Mouse (Mus musculus) midbrain, embryonic 15.5 days (tissue): ENCODE measurements around the gene Rsph6a. TPM values are rescaled to one million over a fixed set of nuclear protein-coding genes. Genes with fewer than 3 reads are reported as not detected.
"Not testable (repeated sequence)": the region's sequence is repeated elsewhere in the genome, so short reads cannot be mapped to it uniquely, and the experiment has no call there.

ENCODE experiments used
- ATAC-seq: fragments of 200-750 bp; cut with Nextera tagmentation; replicated peaks from 2 replicates; pipeline ENCODE4 v1.8.0; 2017; ENCODE audit warnings: moderate TSS enrichment
- H3K27ac ChIP-seq: fragments of 300-500 bp; sonication (generic); 2 replicates; pipeline ENCODE4 v1.5.1; 2015; ENCODE audit warnings: mild to moderate bottlenecking, inconsistent platforms
- H3K27me3 ChIP-seq: fragments of 300-500 bp; sonication (generic); replicated peaks from 2 replicates; pipeline ENCODE4 v1.6.1; 2015; ENCODE audit warnings: inconsistent platforms
- H3K36me3 ChIP-seq: fragments of 300-500 bp; sonication (generic); replicated peaks from 2 replicates; pipeline ENCODE4 v1.6.1; 2015; ENCODE audit warnings: inconsistent platforms
- H3K4me1 ChIP-seq: fragments of 300-500 bp; sonication (generic); 2 replicates; pipeline ENCODE4 v1.6.1; 2015; ENCODE audit warnings: inconsistent platforms
- H3K4me2 ChIP-seq: fragments of 300-500 bp; sonication (generic); 2 replicates; pipeline ENCODE4 v1.6.1; 2015; ENCODE audit warnings: inconsistent platforms, mild to moderate bottlenecking, moderate library complexity
- H3K4me3 ChIP-seq: fragments of 300-500 bp; sonication (generic); 2 replicates; pipeline ENCODE4 v1.5.1; 2015; ENCODE audit warnings: mild to moderate bottlenecking, inconsistent platforms
- H3K9ac ChIP-seq: fragments of 300-500 bp; sonication (generic); 2 replicates; pipeline ENCODE4 v1.6.1; 2015; ENCODE audit warnings: mild to moderate bottlenecking, inconsistent platforms
- H3K9me3 ChIP-seq: fragments of 300-500 bp; sonication (generic); 2 replicates; pipeline ENCODE4 v1.6.1; 2016; ENCODE audit warnings: inconsistent platforms
- WGBS: fragments of 180-500 bp; shearing (Covaris S2); methylation state at CpG from one replicate; pipeline ENCODE4 v1.1.7; 2015; ENCODE audit warnings: mixed read lengths; 5-methylcytosine and 5-hydroxymethylcytosine counted together
- polyA plus RNA-seq: library from polyadenylated mRNA; unstranded; fragments of >200 nt; fragmentation: Nextera tagmentation; extraction: Ambion mirVana; gene quantifications from 2 replicates; pipeline ENCODE4 v1.2.1, GENCODE M21; 2015

Rsph6a gene
- polyA plus RNA-seq, 1 experiment from 2014 or later = 0.15 TPM

DNA sequence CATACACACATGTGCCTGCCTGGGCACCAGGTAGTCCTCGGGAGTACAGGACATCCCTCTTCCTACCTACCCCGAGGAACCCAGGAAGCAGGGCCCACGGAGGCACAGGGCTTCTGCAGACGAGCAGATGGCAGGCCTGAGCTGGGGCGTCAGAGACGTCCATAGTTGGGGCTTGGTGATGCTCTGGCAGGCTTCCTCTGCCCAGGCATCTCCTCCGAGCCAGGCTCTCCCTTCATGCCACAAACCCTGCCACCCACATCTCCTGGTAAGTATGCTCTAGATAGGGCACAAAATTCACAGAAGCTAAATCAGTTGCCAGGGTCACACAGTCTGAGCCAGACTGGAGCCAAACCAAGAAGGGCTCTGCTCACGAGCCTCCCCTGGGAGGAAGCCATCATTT lies 4.3 kb upstream of the Rsph6a start:
- WGBS = 91% methylated on average over 8 of the region's 8 CpGs
- no peak overlapping the region for H3K9ac ChIP-seq
- H3K27ac ChIP-seq = no peak overlapping the region
- peaks cover 49% of the 10 kb centered on the region for H3K36me3 ChIP-seq
- no peaks in the 10 kb centered on the region for H3K9me3 ChIP-seq
- H3K4me3 ChIP-seq = no peak overlapping the region
- H3K4me1 ChIP-seq = peaks cover 10% of the 10 kb centered on the region; the same call in 1 of the 2 replicates
- H3K4me2 ChIP-seq = no peak overlapping the region
- no peaks in the 10 kb centered on the region for H3K27me3 ChIP-seq
- ATAC-seq = no peak

- 79% methylated on average over 4 of the region's 4 CpGs for WGBS
- peaks cover 10% of the 10 kb centered on the region; the same call in 1 of the 2 replicates for H3K4me1 ChIP-seq
- no peaks in the 10 kb centered on the region for H3K9me3 ChIP-seq
- no peak overlapping the region for H3K4me2 ChIP-seq
- no peaks in the 10 kb centered on the region for H3K27me3 ChIP-seq
- H3K27ac ChIP-seq = no peak overlapping the region
- H3K4me3 ChIP-seq = no peak overlapping the region
- no peak for ATAC-seq
- H3K36me3 ChIP-seq = peaks cover 40% of the 10 kb centered on the region
- H3K9ac ChIP-seq = no peak overlapping the region
Measured at GRCm38 (mm10) chr7:19051161-19051560, 3.3 kb upstream of the Rsph6a start.

GRCm38 (mm10) chr7:19052345-19053135 lies 1.9 kb upstream of the Rsph6a start:
- Histone ChIP-seq H3K9me3 (no peaks in the 10 kb centered on the region), H3K4me2 (no peak overlapping the region), H3K4me3 (no peak overlapping the region), H3K27me3 (no peaks in the 10 kb centered on the region), H3K36me3 (peaks cover 26% of the 10 kb centered on the region), H3K27ac (no peak overlapping the region), H3K9ac (no peak overlapping the region), H3K4me1 (peaks cover 10% of the 10 kb centered on the region; the same call in 1 of the 2 replicates)
- no peak for ATAC-seq
- 92% methylated on average over 15 of the region's 15 CpGs for WGBS

DNA sequence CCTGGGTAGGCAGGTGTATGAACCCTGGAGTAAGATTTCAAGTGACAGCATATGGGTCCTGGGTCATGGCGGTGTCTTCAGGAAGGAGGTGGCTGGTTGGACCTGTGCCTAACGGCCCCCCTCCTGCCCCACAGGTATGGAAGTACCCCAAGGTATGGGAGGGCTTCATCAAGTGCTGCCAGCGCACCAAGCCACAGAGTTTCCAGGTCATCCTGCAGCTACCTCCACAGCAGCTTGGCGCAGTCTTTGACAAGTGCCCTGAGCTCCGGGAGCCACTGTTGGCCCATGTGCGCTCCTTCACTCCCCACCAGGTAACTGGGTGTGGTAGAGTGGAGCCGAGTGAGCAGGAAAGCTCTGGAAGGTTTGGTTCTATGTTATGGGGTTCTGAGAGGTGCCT lies 1.4 kb upstream of the Rsph6a start:
- Histone ChIP-seq H3K4me3 (no peak overlapping the region), H3K36me3 (peaks cover 20% of the 10 kb centered on the region), H3K9me3 (no peaks in the 10 kb centered on the region), H3K27ac (no peak overlapping the region), H3K4me1 (peaks cover 10% of the 10 kb centered on the region; the same call in 1 of the 2 replicates), H3K4me2 (no peak overlapping the region), H3K9ac (no peak overlapping the region), H3K27me3 (no peaks in the 10 kb centered on the region)
- no peak for ATAC-seq
- 90% methylated on average over 7 of the region's 7 CpGs for WGBS

DNA sequence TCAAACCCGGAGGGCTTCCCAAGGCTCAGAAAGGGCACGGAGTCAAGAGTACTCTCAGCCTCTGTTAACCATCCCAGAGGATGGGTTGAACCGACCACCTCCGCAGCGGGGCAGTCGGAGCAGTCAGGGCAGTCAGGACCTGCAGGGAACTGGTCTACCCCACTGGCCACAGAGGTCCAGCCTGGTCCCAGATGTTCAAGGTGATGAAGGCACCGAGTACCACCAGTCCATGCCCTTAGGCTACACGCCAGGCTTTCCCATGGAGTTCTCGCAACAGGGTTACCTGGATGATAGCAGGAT lies 237 bp downstream of the Rsph6a start:
- 63% methylated on average over 9 of the region's 9 CpGs for WGBS
- H3K4me3 ChIP-seq = peak overlapping the region; percentile 33
- H3K27ac ChIP-seq = no peak overlapping the region
- peaks cover 9% of the 10 kb centered on the region for H3K36me3 ChIP-seq
- H3K9ac ChIP-seq = peak overlapping the region; percentile 28; the same call in 1 of the 2 replicates
- H3K4me2 ChIP-seq = peak overlapping the region; percentile 54
- H3K27me3 ChIP-seq = no peaks in the 10 kb centered on the region
- H3K9me3 ChIP-seq = no peaks in the 10 kb centered on the region
- H3K4me1 ChIP-seq = peaks cover 10% of the 10 kb centered on the region; the same call in 1 of the 2 replicates
- peak; percentile 57 for ATAC-seq

DNA sequence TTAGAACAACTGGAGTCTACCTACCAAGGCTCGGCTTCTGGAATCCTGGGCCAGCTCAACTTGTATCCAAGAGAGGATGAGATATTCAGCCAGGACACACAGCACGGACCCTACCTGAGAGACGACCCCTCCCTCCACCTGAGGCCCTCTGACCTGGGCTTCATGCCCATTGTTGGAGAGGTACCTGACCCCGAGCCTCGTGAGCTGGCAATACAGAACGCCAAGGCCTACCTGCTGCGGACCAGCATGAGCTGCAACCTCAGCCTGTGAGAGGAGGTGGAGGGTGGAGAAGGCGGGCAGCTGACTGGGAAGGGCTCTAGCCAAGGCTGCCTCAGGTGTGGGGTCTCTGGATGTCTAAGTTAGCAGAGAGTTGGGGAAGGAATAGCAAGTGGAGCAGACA lies 618 bp downstream of the Rsph6a start:
- no peak for ATAC-seq
- no peaks in the 10 kb centered on the region for H3K9me3 ChIP-seq
- H3K9ac ChIP-seq = no peak overlapping the region
- no peak overlapping the region for H3K27ac ChIP-seq
- H3K4me2 ChIP-seq = no peak overlapping the region
- peaks cover 5% of the 10 kb centered on the region for H3K36me3 ChIP-seq
- no peak overlapping the region for H3K4me3 ChIP-seq
- H3K27me3 ChIP-seq = no peaks in the 10 kb centered on the region
- 93% methylated on average over 8 of the region's 8 CpGs for WGBS
- peaks cover 10% of the 10 kb centered on the region; the same call in 1 of the 2 replicates for H3K4me1 ChIP-seq

DNA sequence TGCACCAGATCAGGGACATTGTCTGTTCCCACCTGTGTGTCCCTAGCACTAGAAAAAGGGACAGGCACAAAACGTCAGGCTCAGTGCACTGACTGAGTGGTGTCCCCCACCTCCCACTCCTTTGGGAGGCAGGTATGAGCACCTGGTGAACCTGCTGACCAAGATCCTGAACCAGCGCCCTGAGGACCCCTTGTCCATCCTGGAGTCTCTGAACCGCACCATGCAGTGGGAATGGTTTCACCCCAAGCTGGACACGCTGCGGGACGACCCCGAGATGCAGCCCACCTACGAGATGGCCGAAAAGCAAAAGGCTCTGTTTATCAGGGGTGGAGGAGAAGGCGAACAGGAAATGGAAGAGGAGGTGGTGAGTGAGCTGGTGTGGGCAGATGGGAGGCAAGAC lies 2.9 kb downstream of the Rsph6a start:
- Histone ChIP-seq H3K9me3 (no peaks in the 10 kb centered on the region), H3K4me1 (peaks cover 10% of the 10 kb centered on the region; the same call in 1 of the 2 replicates), H3K27me3 (no peaks in the 10 kb centered on the region), H3K9ac (no peak overlapping the region), H3K4me2 (no peak overlapping the region), H3K36me3 (no peaks in the 10 kb centered on the region), H3K27ac (no peak overlapping the region), H3K4me3 (no peak overlapping the region)
- ATAC-seq = no peak
- whole genome bisulfite sequencing = 89% methylated on average over 10 of the region's 10 CpGs

DNA sequence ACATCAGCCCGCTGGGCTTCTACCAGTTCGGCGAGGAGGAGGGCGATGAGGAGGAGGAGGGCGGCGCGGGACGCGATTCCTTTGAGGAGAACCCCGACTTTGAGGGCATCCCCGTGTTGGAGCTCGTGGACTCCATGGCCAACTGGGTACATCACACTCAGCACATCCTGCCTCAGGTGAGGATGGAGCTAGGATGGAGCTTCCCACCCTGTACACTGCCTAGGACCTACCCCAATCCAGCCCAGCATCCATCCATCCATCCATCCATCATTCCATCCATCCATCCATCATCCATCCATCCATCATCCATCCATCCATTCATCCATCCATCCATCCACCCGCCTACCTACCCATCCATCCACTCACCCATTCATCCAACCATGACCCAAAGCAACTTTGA lies 11.4 kb downstream of the Rsph6a start:
- Histone ChIP-seq H3K4me1 (no peaks in the 10 kb centered on the region), H3K9me3 (no peaks in the 10 kb centered on the region), H3K36me3 (no peaks in the 10 kb centered on the region), H3K27ac (no peak overlapping the region), H3K9ac (no peak overlapping the region), H3K27me3 (peaks cover 28% of the 10 kb centered on the region), H3K4me2 (peak overlapping the region; percentile 32), H3K4me3 (peak overlapping the region; percentile 8; the same call in 1 of the 2 replicates)
- WGBS = 44% methylated on average over 13 of the region's 13 CpGs
- ATAC-seq = no peak

GRCm38 (mm10) chr7:19067063-19067462 lies 12.6 kb downstream of the Rsph6a start:
- no peaks in the 10 kb centered on the region for H3K9me3 ChIP-seq
- 49% methylated on average over 14 of the region's 14 CpGs for WGBS
- H3K9ac ChIP-seq = no peak overlapping the region
- no peak overlapping the region for H3K27ac ChIP-seq
- no peak for ATAC-seq
- H3K4me1 ChIP-seq = no peaks in the 10 kb centered on the region
- no peaks in the 10 kb centered on the region for H3K36me3 ChIP-seq
- no peak overlapping the region for H3K4me3 ChIP-seq
- no peak overlapping the region for H3K4me2 ChIP-seq
- peaks cover 28% of the 10 kb centered on the region for H3K27me3 ChIP-seq

GRCm38 (mm10) chr7:19067935-19068334 lies 13.4 kb downstream of the Rsph6a start:
- no peaks in the 10 kb centered on the region for H3K4me1 ChIP-seq

DNA sequence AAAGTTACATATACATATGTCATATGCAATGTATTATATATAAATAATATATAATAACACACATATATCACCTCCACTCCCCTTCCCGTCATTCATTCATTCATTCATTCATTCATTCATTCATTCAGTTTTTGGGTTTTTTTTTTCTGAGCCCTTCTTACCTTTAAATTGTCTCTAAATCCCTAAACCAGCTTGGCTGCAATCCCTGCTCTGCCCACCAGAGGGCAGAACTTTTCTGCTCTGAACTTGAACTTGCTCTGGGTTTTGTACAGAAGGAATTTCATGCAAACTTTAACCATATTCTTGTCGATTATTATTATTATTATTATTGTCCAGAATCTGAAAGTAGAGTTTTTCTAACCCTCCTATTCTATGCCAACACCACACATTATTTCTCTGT lies 14.2 kb downstream of the Rsph6a start:
- no peaks in the 10 kb centered on the region for H3K4me1 ChIP-seq
- no peak for ATAC-seq
- WGBS = 4% methylated on average over 2 of the region's 2 CpGs
- peaks cover 28% of the 10 kb centered on the region for H3K27me3 ChIP-seq
- no peak overlapping the region for H3K4me2 ChIP-seq
- no peak overlapping the region for H3K27ac ChIP-seq
- no peak overlapping the region for H3K9ac ChIP-seq
- no peak overlapping the region for H3K4me3 ChIP-seq
- no peaks in the 10 kb centered on the region for H3K9me3 ChIP-seq
- no peaks in the 10 kb centered on the region for H3K36me3 ChIP-seq

More at GRCm38 (mm10) chr7:19067935-19068334, 13.4 kb downstream of the Rsph6a start:
- Histone ChIP-seq H3K9ac (no peak overlapping the region), H3K4me2 (no peak overlapping the region), H3K36me3 (no peaks in the 10 kb centered on the region), H3K27me3 (peaks cover 28% of the 10 kb centered on the region), H3K27ac (no peak overlapping the region), H3K9me3 (no peaks in the 10 kb centered on the region), H3K4me3 (no peak overlapping the region)
- ATAC-seq = no peak
- 64% methylated on average over 14 of the region's 14 CpGs for WGBS

DNA sequence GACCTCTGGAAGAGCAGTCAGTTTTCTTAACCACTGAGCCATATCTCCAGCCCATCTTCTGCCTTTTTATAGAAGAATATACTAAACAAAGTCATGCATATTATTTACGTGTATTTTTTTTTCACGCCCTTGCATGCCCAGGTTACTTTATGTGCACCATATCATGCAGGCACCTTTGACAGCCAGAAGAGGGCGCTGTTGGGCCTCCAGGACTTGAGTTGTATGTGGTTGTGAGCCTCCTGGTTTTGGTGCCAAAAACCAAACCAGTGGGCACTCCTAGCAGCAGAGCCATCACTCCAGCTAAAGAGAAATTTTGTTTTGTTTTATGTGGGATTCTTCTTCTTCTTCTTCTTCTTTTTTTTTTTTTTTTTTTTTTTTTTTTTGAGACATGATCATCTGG lies 15.0 kb downstream of the Rsph6a start:
- WGBS = 49% methylated on average over 3 of the region's 3 CpGs
- peaks cover 27% of the 10 kb centered on the region for H3K27me3 ChIP-seq
- H3K27ac ChIP-seq = no peak overlapping the region
- H3K9me3 ChIP-seq = no peaks in the 10 kb centered on the region
- no peaks in the 10 kb centered on the region for H3K4me1 ChIP-seq
- no peak overlapping the region for H3K9ac ChIP-seq
- H3K4me2 ChIP-seq = no peak overlapping the region
- ATAC-seq = no peak
- H3K36me3 ChIP-seq = no peaks in the 10 kb centered on the region
- H3K4me3 ChIP-seq = no peak overlapping the region

GRCm38 (mm10) chr7:19071024-19071423 lies 16.5 kb downstream of the Rsph6a start:
- H3K4me2 ChIP-seq, H3K27ac ChIP-seq, ATAC-seq, H3K9ac ChIP-seq, H3K4me3 ChIP-seq, H3K36me3 ChIP-seq, H3K9me3 ChIP-seq, H3K4me1 ChIP-seq: not testable (repeated sequence)
- WGBS = 44% methylated on average over 3 of the region's 3 CpGs
- peaks cover 12% of the 10 kb centered on the region for H3K27me3 ChIP-seq
